Mouse (Mus musculus) midbrain, embryonic 16.5 days (tissue): ENCODE results near the gene Usp48. TPM values are rescaled to one million over a fixed set of nuclear protein-coding genes. Genes with fewer than 3 reads are reported as not detected.

Experiments
- ATAC-seq: fragments of 200-750 bp; cut with Nextera tagmentation; 2 replicates; pipeline ENCODE4 v1.8.0; 2017; ENCODE audit warnings: moderate TSS enrichment
- H3K27ac ChIP-seq: fragments of 300-500 bp; sonication (generic); 2 replicates; pipeline ENCODE4 v1.5.1; 2014; ENCODE audit warnings: mild to moderate bottlenecking, low read length, mixed read lengths
- H3K27me3 ChIP-seq: fragments of 300-500 bp; sonication (generic); 2 replicates; pipeline ENCODE4 v1.6.1; 2014; ENCODE audit warnings: low read depth, low read length, mixed read lengths; ENCODE audit not compliant: control insufficient read depth, insufficient read depth
- H3K36me3 ChIP-seq: fragments of 300-500 bp; sonication (generic); 2 replicates; pipeline ENCODE4 v1.6.1; 2014; ENCODE audit warnings: mild to moderate bottlenecking, low read length, moderate library complexity, mixed read lengths; ENCODE audit not compliant: control insufficient read depth, insufficient read depth
- H3K4me1 ChIP-seq: fragments of 300-500 bp; sonication (generic); 2 replicates; pipeline ENCODE4 v1.6.1; 2014; ENCODE audit warnings: mild to moderate bottlenecking, low read length, mixed read lengths; ENCODE audit not compliant: control insufficient read depth, insufficient read depth
- H3K4me2 ChIP-seq: fragments of 300-500 bp; sonication (generic); 2 replicates; pipeline ENCODE4 v1.6.1; 2014; ENCODE audit warnings: mild to moderate bottlenecking, low read length, mixed read lengths
- H3K4me3 ChIP-seq: fragments of 300-500 bp; sonication (generic); 2 replicates; pipeline ENCODE4 v1.5.1; 2014; ENCODE audit warnings: low read depth, mild to moderate bottlenecking, low read length, moderate library complexity, mixed read lengths
- H3K9ac ChIP-seq: fragments of 300-500 bp; sonication (generic); 2 replicates; pipeline ENCODE4 v1.6.1; 2014; ENCODE audit warnings: low read depth, low read length, mixed read lengths
- H3K9me3 ChIP-seq: fragments of 300-500 bp; sonication (generic); replicated peaks from 2 replicates; pipeline ENCODE4 v1.6.1; 2014; ENCODE audit warnings: mild to moderate bottlenecking, low read length, mixed read lengths; ENCODE audit not compliant: control insufficient read depth, poor library complexity, severe bottlenecking
- WGBS: fragments of 180-500 bp; shearing (Covaris S2); extraction: QIAGEN DNeasy Blood & Tissue Kit; methylation state at CpG from one replicate; pipeline ENCODE4 v1.1.7; 2014; 5-methylcytosine and 5-hydroxymethylcytosine counted together
- polyA plus RNA-seq: library from polyadenylated mRNA; unstranded; fragments of >200 nt; fragmentation: Nextera tagmentation; extraction: Ambion mirVana; gene quantifications from 2 replicates; pipeline ENCODE4 v1.2.1, GENCODE M21; 2015

The Usp48 gene
- polyA plus RNA-seq, 1 experiment from 2014 or later: 57.2 TPM

GRCm38 (mm10) chr4:137629354-137629753 is 35.8 kb downstream of the Usp48 start:
- H3K27me3 ChIP-seq: no peaks in the 10 kb centered on the region
- no peaks in the 10 kb centered on the region for H3K9me3 ChIP-seq
- H3K27ac ChIP-seq: no peak overlapping the region
- no peak overlapping the region for H3K9ac ChIP-seq
- no peak overlapping the region for H3K4me2 ChIP-seq
- no peak overlapping the region for H3K4me3 ChIP-seq
- no peaks in the 10 kb centered on the region for H3K4me1 ChIP-seq
- 79% methylated on average over 7 of the region's 7 CpGs for WGBS
- no peak for ATAC-seq
- H3K36me3 ChIP-seq: peaks cover 27% of the 10 kb centered on the region

- Histone ChIP-seq H3K9ac (no peak overlapping the region), H3K4me3 (no peak overlapping the region), H3K9me3 (no peaks in the 10 kb centered on the region), H3K27me3 (no peaks in the 10 kb centered on the region), H3K27ac (no peak overlapping the region), H3K4me1 (no peaks in the 10 kb centered on the region), H3K36me3 (peaks cover 26% of the 10 kb centered on the region), H3K4me2 (no peak overlapping the region)
- WGBS: 87% methylated on average over 2 of the region's 2 CpGs
- ATAC-seq: no peak
These were observed 36.6 kb downstream of the Usp48 start for GRCm38 (mm10) chr4:137630153-137630552.

DNA sequence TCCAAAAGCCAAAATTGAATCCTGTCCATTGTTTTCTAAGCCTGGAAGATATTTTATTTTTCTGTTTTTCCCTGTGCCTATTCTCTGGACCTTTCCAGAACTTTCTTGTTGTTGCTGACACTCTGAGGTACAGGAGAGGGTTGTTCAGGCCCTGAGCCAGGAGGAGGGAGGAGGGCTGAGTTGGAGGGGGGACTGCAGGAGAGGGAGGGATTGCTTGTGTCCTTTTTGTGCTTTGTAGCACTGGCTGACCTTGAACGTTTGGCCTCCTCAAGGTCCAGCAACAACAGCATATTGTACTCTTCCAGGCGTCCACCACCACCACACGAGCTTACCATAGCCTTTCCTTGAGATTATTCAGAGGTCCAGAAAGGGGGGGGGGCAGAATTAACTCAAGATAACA is 38.0 kb downstream of the Usp48 start:
- no peak overlapping the region for H3K4me2 ChIP-seq

DNA sequence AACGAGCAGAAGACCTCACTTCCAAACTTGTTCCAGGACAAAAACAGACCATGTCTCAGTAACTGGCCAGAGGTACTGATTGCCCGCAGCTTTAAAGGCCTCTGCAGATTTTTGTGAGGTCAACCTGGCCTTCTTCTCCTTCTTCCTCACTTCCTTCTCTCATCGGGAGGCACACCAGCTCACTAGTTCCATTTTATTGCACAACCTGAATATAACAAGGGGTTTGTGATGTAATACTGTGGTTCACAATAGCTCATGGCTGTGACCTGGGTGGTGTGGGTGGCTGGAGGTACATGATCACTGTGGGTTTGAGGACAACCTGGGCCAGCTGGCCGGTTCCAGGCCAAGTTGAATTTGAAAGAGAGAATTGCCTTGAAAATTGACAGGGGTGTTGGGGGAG is 39.8 kb downstream of the Usp48 start:
- no peak overlapping the region for H3K9ac ChIP-seq
- no peak overlapping the region for H3K4me3 ChIP-seq
- H3K4me1 ChIP-seq: no peaks in the 10 kb centered on the region
- H3K27ac ChIP-seq: no peak overlapping the region
- ATAC-seq: no peak
- peaks cover 31% of the 10 kb centered on the region for H3K36me3 ChIP-seq
- WGBS: 94% methylated on average over 4 of the region's 4 CpGs
- H3K9me3 ChIP-seq: no peaks in the 10 kb centered on the region
- H3K27me3 ChIP-seq: no peaks in the 10 kb centered on the region
- H3K4me2 ChIP-seq: no peak overlapping the region

More for the DNA sequence above, 38.0 kb downstream of the Usp48 start:
- Histone ChIP-seq H3K4me1 (no peaks in the 10 kb centered on the region), H3K27ac (no peak overlapping the region), H3K36me3 (peaks cover 27% of the 10 kb centered on the region), H3K9ac (no peak overlapping the region), H3K27me3 (no peaks in the 10 kb centered on the region), H3K4me3 (no peak overlapping the region), H3K9me3 (no peaks in the 10 kb centered on the region)
- WGBS: 67% methylated on average over 3 of the region's 3 CpGs
- ATAC-seq: no peak

- Histone ChIP-seq H3K4me3 (no peak overlapping the region), H3K4me1 (no peaks in the 10 kb centered on the region), H3K4me2 (no peak overlapping the region), H3K9me3 (no peaks in the 10 kb centered on the region), H3K27ac (no peak overlapping the region), H3K9ac (no peak overlapping the region), H3K36me3 (peaks cover 39% of the 10 kb centered on the region), H3K27me3 (no peaks in the 10 kb centered on the region)
- ATAC-seq: no peak
- WGBS: 90% methylated on average over 3 of the region's 3 CpGs
These were observed 43.0 kb downstream of the Usp48 start for GRCm38 (mm10) chr4:137636597-137636996.

- no peaks in the 10 kb centered on the region for H3K27me3 ChIP-seq
- no peak overlapping the region for H3K9ac ChIP-seq
- H3K36me3 ChIP-seq: peaks cover 30% of the 10 kb centered on the region
- ATAC-seq: no peak
- no peaks in the 10 kb centered on the region for H3K4me1 ChIP-seq
- no peak overlapping the region for H3K27ac ChIP-seq
- 70% methylated on average over 5 of the region's 5 CpGs for WGBS
- H3K9me3 ChIP-seq: no peaks in the 10 kb centered on the region
- no peak overlapping the region for H3K4me2 ChIP-seq
- no peak overlapping the region for H3K4me3 ChIP-seq
These were observed 48.0 kb downstream of the Usp48 start for GRCm38 (mm10) chr4:137641556-137641955.

- Histone ChIP-seq H3K4me1 (no peaks in the 10 kb centered on the region), H3K27me3 (no peaks in the 10 kb centered on the region), H3K9me3 (no peaks in the 10 kb centered on the region), H3K36me3 (peaks cover 30% of the 10 kb centered on the region), H3K4me2 (no peak overlapping the region), H3K4me3 (no peak overlapping the region), H3K9ac (no peak overlapping the region), H3K27ac (no peak overlapping the region)
- WGBS: 33% methylated on average over 2 of the region's 2 CpGs
- ATAC-seq: no peak
These were observed 48.5 kb downstream of the Usp48 start for GRCm38 (mm10) chr4:137642101-137642500.

DNA sequence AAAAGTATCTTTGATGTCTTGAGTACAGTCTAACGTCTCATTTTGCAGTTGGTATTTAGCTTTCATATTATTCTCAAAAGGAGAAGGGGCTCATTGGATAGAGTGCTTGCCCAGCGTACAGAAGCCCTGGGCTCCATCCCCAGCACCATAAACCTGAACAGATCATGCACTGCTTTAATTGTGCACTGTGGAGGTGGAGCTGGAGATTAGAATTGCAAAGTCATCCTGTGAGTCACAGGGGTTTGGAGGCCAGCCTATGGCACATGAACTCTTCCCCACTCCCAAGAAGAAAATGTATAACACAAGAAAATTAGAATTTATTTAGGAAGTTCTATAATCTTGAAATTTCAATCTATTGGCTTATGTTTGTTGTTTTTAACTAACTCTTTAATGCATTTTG is 49.9 kb downstream of the Usp48 start:
- Histone ChIP-seq H3K9me3 (no peaks in the 10 kb centered on the region), H3K27me3 (no peaks in the 10 kb centered on the region), H3K4me2 (no peak overlapping the region), H3K4me3 (no peak overlapping the region), H3K27ac (no peak overlapping the region), H3K4me1 (no peaks in the 10 kb centered on the region), H3K36me3 (peaks cover 23% of the 10 kb centered on the region), H3K9ac (no peak overlapping the region)
- 83% methylated on average over 2 of the region's 2 CpGs for WGBS
- no peak for ATAC-seq

DNA sequence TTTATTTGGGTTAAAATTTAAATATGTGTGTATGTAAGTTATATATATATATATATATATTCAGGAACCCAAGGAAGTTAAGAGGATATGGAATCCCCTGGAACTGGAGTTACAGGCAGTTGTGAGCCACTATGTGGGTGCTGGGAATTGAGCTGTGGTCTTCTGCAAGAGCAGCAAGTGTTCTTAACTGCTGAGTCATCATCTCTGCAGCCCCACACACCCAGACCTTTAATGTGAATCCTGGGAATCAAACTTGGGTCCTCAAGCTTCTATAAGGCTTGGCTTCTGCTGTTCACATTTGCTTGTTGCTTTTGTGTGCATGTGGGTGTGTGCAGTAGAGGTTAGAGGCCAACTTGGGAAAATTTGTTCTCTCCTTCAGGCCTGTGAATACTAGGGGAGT is 52.7 kb downstream of the Usp48 start:
- H3K36me3 ChIP-seq: peaks cover 21% of the 10 kb centered on the region
- H3K27ac ChIP-seq: no peak overlapping the region
- H3K27me3 ChIP-seq: no peaks in the 10 kb centered on the region
- no peaks in the 10 kb centered on the region for H3K9me3 ChIP-seq
- no peak overlapping the region for H3K9ac ChIP-seq
- H3K4me3 ChIP-seq: no peak overlapping the region
- H3K4me1 ChIP-seq: no peaks in the 10 kb centered on the region
- no peak overlapping the region for H3K4me2 ChIP-seq
- no peak for ATAC-seq

DNA sequence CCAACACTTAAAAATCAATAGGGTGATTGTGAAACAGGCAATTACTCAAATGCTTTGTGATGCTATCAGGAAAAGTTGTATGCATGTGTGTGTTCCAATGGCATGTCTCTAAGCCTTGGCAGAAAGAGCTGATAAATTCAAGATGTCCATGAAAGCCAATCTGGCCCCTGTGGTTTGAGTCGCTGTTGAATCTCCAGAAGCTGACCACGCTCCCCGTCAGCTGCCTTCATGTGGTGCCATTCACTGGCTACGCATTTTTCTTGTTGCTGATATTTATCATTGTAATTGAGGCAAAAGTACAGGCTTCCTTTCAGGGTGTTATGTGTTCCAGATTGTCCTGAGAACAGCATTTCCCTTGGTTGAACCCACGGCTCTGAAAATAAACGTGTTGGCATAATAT is 54.1 kb downstream of the Usp48 start:
- Histone ChIP-seq H3K4me1 (no peaks in the 10 kb centered on the region), H3K9me3 (no peaks in the 10 kb centered on the region), H3K36me3 (peaks cover 21% of the 10 kb centered on the region), H3K9ac (no peak overlapping the region), H3K27me3 (no peaks in the 10 kb centered on the region), H3K4me2 (no peak overlapping the region), H3K4me3 (no peak overlapping the region), H3K27ac (no peak overlapping the region)
- no peak for ATAC-seq
- 69% methylated on average over 6 of the region's 6 CpGs for WGBS
